Mouse (Mus musculus): Measurements from ENCODE around the gene Gm28041. TPM values are rescaled to one million over a fixed set of nuclear protein-coding genes. Genes with fewer than 3 reads are reported as not detected.

Gene Gm28041
- polyA plus RNA-seq, 1 experiment, result not detected

DNA sequence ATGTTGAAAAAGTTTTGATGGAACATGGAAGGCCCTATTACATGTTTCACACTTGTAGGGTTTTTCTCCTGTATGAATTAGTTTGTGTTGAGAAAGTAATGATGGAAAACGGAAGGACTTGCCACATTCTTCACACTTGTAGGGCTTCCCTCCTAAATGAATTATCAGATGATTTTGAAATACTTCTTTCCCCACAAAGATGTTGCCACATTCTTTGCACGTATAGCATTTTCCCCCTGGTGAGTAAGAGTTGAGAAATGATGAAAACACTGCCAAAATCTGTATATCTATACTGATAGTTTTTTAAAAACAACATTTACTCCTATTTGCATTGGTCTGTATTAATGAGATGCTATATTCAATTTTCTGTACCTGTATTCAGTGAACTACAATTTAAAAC, 32.1 kb downstream of the Gm28041 start:
- DNase-seq (ENCODE audit: low read depth), result no peak
- TF ChIP-seq POLR2A (IDR thresholded peaks at IDR 0.05; ENCODE audit: borderline replicate concordance, extremely low read depth, insufficient read depth, insufficient read length, poor library complexity, severe bottlenecking) (no peak), CTCF (IDR thresholded peaks at IDR 0.05; ENCODE audit: borderline replicate concordance, extremely low read depth, insufficient read depth, insufficient read length) (no peak)

DNA sequence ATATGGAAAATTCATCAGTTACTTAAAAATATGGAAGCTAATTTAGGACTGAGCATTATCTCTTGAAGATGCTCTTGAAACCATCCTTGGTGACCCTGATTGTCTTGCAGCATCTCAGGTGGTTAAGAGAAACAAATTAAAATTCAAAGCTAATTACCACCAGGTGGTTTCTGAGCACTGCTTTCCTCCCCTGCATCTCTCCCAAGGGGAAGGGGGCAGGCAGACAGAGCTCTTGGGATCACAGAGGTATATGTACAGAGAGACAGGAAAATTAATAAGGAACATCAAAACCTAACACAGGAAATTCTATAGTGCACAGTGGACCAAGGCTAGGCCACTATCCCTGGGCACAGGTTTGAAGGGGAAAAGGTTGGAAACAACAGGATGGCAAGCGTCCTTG, 42.7 kb downstream of the Gm28041 start:
- DNase-seq (ENCODE audit: low read depth), result peak; percentile 4

DNA sequence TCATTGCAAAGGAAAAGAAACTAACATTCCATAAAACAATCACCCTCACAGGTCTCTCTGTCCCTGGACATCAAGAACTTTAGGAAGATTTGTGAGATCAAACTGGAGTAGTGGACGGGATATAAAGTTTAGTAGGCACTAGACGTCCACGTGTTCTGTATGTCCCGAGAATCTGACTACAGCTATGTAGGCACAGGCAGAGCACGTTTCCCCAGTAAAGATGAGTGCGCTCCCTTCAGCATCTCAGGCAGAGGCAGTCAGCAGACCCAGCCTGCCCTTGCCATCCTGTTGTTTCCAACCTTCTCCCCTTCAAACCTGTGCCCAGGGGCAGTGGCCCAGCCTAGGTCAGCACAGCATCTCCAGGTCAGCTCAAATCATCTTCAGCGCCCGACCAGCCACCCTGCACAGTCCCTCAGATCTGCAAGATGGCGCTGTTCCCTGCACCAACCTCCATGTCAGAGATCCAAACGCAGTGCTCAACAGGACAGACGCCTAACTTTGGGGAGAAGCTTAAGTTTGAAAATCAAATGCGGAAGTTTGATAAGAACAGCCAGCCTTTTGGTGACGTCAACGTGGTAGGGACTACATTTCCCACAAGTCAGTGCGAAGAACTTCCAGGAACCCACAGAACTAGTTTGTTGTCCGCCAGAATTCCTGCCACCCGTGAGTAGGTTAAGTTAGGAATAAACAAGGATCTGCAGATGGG, 43.4 kb downstream of the Gm28041 start, which contains the start of gene Zfp595:
Zfp595 (minus strand) TSS at position 552 of the 706 bp plus-strand sequence.
- DNase-seq (ENCODE audit: low read depth), result peak; percentile 93
- TF ChIP-seq POLR2A (IDR thresholded peaks at IDR 0.05; ENCODE audit: borderline replicate concordance, extremely low read depth, insufficient read depth, insufficient read length, poor library complexity, severe bottlenecking), result no peak
- peak; percentile 58; the same call in 1 of the 2 replicates for TF ChIP-seq CTCF (IDR thresholded peaks at IDR 0.05; ENCODE audit: borderline replicate concordance, extremely low read depth, insufficient read depth, insufficient read length)

More for the DNA sequence above, 42.7 kb downstream of the Gm28041 start:
- TF ChIP-seq CTCF (IDR thresholded peaks at IDR 0.05; ENCODE audit: borderline replicate concordance, extremely low read depth, insufficient read depth, insufficient read length), result no peak
- no peak for TF ChIP-seq POLR2A (IDR thresholded peaks at IDR 0.05; ENCODE audit: borderline replicate concordance, extremely low read depth, insufficient read depth, insufficient read length, poor library complexity, severe bottlenecking)

DNA sequence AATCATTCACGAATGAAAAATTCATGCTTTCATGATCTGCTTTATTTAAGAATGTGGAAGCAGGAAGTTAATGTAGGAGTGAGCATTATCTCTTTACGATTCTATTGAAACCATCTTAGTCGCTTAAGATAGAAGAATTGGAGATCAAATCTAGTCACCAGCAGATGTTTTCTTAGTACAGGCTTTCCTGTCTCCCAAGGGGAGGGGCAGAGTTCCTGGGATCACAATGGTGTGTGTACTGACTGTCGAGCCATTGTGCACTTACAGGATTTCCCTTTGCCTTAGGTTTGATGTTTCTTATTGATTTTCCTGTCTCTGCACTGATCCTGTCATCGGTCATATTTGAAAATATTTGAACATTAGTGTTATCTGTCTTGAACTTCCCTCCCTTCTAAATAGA, 68.8 kb downstream of the Gm28041 start:
- TF ChIP-seq POLR2A (IDR thresholded peaks at IDR 0.05; ENCODE audit: borderline replicate concordance, extremely low read depth, insufficient read depth, insufficient read length, poor library complexity, severe bottlenecking), result no peak
- TF ChIP-seq CTCF (IDR thresholded peaks at IDR 0.05; ENCODE audit: borderline replicate concordance, extremely low read depth, insufficient read depth, insufficient read length), result no peak
- peak; percentile 33 for DNase-seq (ENCODE audit: low read depth)

DNA sequence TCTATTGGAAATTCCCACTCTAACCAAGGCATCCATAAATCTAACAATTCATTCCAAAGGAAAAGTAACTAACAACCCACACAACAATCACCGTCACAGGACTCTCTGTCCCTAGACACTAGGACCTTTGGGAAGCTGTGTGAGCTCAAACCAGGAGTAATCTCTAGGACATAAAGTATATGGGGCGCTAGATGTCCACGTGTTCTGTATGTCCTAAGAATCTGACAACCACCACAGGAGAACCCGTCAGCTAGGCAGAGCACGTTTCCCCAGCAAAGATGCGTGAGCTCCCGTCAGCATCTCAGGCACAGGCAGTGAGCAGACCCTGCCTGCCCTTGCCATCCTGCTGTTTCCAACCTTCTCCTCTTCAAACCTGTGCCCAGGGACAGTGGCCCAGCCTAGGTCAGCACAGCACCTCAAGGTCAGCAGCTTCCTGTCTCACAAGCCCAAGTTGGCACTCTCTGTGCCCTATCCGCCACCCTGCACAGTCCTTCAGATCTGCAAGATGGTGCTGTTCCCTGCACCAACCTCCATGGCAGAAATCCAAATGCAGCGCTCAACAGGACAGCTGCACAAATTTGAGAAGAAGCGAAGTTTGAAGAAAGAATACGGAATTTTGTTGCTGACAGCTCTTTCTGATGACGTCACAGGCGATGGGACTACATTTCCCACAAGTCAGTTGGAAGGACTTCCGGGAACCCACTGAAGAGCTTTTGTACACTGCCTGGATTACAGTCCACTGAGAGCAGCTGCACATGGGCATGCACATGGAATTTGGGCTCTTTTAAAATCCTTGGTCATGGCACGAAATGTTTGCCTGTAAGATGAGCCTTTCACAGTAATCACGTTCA, 69.5 kb downstream of the Gm28041 start, which contains the start of gene Zfp457:
Zfp457 (minus strand) TSS at position 664 of the 851 bp plus-strand sequence.
- DNase-seq (ENCODE audit: low read depth), result peak; percentile 97
- TF ChIP-seq POLR2A (IDR thresholded peaks at IDR 0.05; ENCODE audit: borderline replicate concordance, extremely low read depth, insufficient read depth, insufficient read length, poor library complexity, severe bottlenecking) (peak; percentile 66; the same call in 1 of the 2 replicates), CTCF (IDR thresholded peaks at IDR 0.05; ENCODE audit: borderline replicate concordance, extremely low read depth, insufficient read depth, insufficient read length) (no peak)

Other genes with a start within 250 kb of the Gm28041 start
- gene Rsl1, start 202.6 kb downstream of the Gm28041 start, polyA plus RNA-seq (2012; rRNA removed), result 3.8 and 4.2 TPM in 2 replicates
- gene Zfp455, start 181.2 kb downstream of the Gm28041 start, polyA plus RNA-seq (2012; rRNA removed), result 1.4 and 1.6 TPM in 2 replicates
- 3.6 and 5.3 TPM in 2 replicates for gene Zfp458, start 97.3 kb downstream of the Gm28041 start, polyA plus RNA-seq (2012; rRNA removed)
- gene Zfp457, start 69.2 kb downstream of the Gm28041 start, polyA plus RNA-seq (2012; rRNA removed), result 1.8 and 2.6 TPM in 2 replicates
- 2.2 and 2.3 TPM in 2 replicates for gene Zfp595, start 43.2 kb downstream of the Gm28041 start, polyA plus RNA-seq (2012; rRNA removed)
- 0.30 TPM in 1 of 2 replicates, not detected in the other for gene Gm28044, start 15.2 kb downstream of the Gm28041 start, polyA plus RNA-seq (2012; rRNA removed)
- gene Zfp953, start 15.1 kb downstream of the Gm28041 start, polyA plus RNA-seq (2012; rRNA removed), result 0.66 and 0.70 TPM in 2 replicates
- gene Zfp456, start 77 bp upstream of the Gm28041 start, polyA plus RNA-seq (2012; rRNA removed), result 0.32 and 0.42 TPM in 2 replicates
- gene Zfp429, start 24.1 kb upstream of the Gm28041 start, polyA plus RNA-seq (2012; rRNA removed), result 3.4 and 4.0 TPM in 2 replicates
- 0.59 TPM in 2 replicates for gene Zfp459, start 45.7 kb upstream of the Gm28041 start, polyA plus RNA-seq (2012; rRNA removed)
- 3.1 and 3.3 TPM in 2 replicates for gene Zfp874a, start 75.9 kb upstream of the Gm28041 start, polyA plus RNA-seq (2012; rRNA removed)
- gene Zfp874b, start 108.5 kb upstream of the Gm28041 start, polyA plus RNA-seq (2012; rRNA removed), result 2.9 and 3.3 TPM in 2 replicates
- gene Zfp58, start 124.8 kb upstream of the Gm28041 start, polyA plus RNA-seq (2012; rRNA removed), result 5.4 and 5.6 TPM in 2 replicates
- not detected in 2 replicates for gene Gm26965, start 150.4 kb upstream of the Gm28041 start, polyA plus RNA-seq (2012; rRNA removed)
- gene Zfp87, start 150.4 kb upstream of the Gm28041 start, polyA plus RNA-seq (2012; rRNA removed), result 23.7 and 25.7 TPM in 2 replicates
- 8.5 and 9.0 TPM in 2 replicates for gene Zfp748, start 178.1 kb upstream of the Gm28041 start, polyA plus RNA-seq (2012; rRNA removed)
- gene Zfp729b, start 234.0 kb upstream of the Gm28041 start, polyA plus RNA-seq (2012; rRNA removed), result 2.7 and 3.3 TPM in 2 replicates